Mouse (Mus musculus) MEL (cell line): ENCODE measurements at regions not wholly inside any gene's neighbourhood (a gene's known extent, or its start where the extent isn't known, plus 50 kb on each side); places are given as distances from the start of the nearest gene placed in this dataset.

ENCODE experiments used
- DNase-seq: peaks from one replicate; pipeline ENCODE4 v3.0.0; 2011; ENCODE audit warnings: low read depth, low spot score
- H3K27ac ChIP-seq: 2 replicates; pipeline ENCODE4 v1.5.1; 2012; ENCODE audit warnings: low read depth, mild to moderate bottlenecking, control low read depth, low read length, moderate library complexity; ENCODE audit not compliant: control insufficient read depth
- H3K27me3 ChIP-seq, 2 experiments: fragments of 150-350 bp in 1 of 2; sonication (generic) in 1 of 2; 2 replicates each; pipeline ENCODE4 v1.6.1; 2012; ENCODE audit warnings: low read length in 2 of 2, mild to moderate bottlenecking in 2 of 2, improper control_type of control experiment in 1 of 2, moderate library complexity in 1 of 2; ENCODE audit not compliant: insufficient read depth in 2 of 2, control insufficient read depth in 1 of 2
- H3K36me3 ChIP-seq, 2 experiments: 2 replicates each; pipeline ENCODE4 v1.6.1; 2012 to 2014; ENCODE audit warnings: low read length in 2 of 2, improper control_type of control experiment in 1 of 2, inconsistent platforms in 1 of 2, mild to moderate bottlenecking in 1 of 2; ENCODE audit not compliant: insufficient read depth in 2 of 2, control insufficient read depth in 1 of 2
- H3K4me1 ChIP-seq, 2 experiments: fragments of 150-350 bp in 1 of 2; sonication (generic) in 1 of 2; 2 replicates each; pipeline ENCODE4 v1.6.1; 2012; ENCODE audit warnings: low read length in 2 of 2, improper control_type of control experiment in 1 of 2, mild to moderate bottlenecking in 1 of 2; ENCODE audit not compliant: insufficient read depth in 2 of 2, control insufficient read depth in 1 of 2
- H3K4me3 ChIP-seq, 2 experiments: fragments of 150-350 bp in 1 of 2; sonication (generic) in 1 of 2; 2 replicates each; pipeline ENCODE4 v1.5.1; 2012; ENCODE audit warnings: low read depth in 2 of 2, low read length in 2 of 2, mild to moderate bottlenecking in 2 of 2, moderate library complexity in 2 of 2, control low read depth in 1 of 2, improper control_type of control experiment in 1 of 2; ENCODE audit not compliant: control insufficient read depth in 1 of 2, insufficient read depth in 1 of 2
- H3K79me2 ChIP-seq: 2 replicates; pipeline ENCODE4 v1.6.1; 2012; ENCODE audit warnings: mild to moderate bottlenecking, low read length, moderate library complexity; ENCODE audit not compliant: control insufficient read depth, poor library complexity, insufficient read depth
- H3K9ac ChIP-seq: 2 replicates; pipeline ENCODE4 v1.6.1; 2012; ENCODE audit warnings: low read depth, mild to moderate bottlenecking, control low read depth, low read length, moderate library complexity; ENCODE audit not compliant: control insufficient read depth, poor library complexity, severe bottlenecking
- H3K9me3 ChIP-seq: fragments of 150-350 bp; sonication (generic); replicated peaks from 2 replicates; pipeline ENCODE4 v1.6.1; 2012; ENCODE audit warnings: mild to moderate bottlenecking, low read length, improper control_type of control experiment, moderate library complexity; ENCODE audit not compliant: insufficient read depth
- BHLHE40 ChIP-seq: IDR thresholded peaks from 2 replicates; pipeline ENCODE4 v1.6.1; 2012; ENCODE audit warnings: low read depth, mild to moderate bottlenecking, inconsistent platforms, low read length, improper control_type of control experiment, borderline replicate concordance
- ELF1 ChIP-seq: IDR thresholded peaks from 2 replicates; pipeline ENCODE4 v1.6.1; 2014; ENCODE audit warnings: low read depth, mild to moderate bottlenecking, inconsistent platforms, low read length, improper control_type of control experiment, moderate library complexity
- EP300 ChIP-seq, 2 experiments: IDR thresholded peaks; 2 replicates each; pipeline ENCODE4 v1.6.1; 2011; ENCODE audit warnings: improper control_type of control experiment in 2 of 2, low read length in 2 of 2, low read depth in 1 of 2, mild to moderate bottlenecking in 1 of 2
- ETS1 ChIP-seq: IDR thresholded peaks from 2 replicates; pipeline ENCODE4 v1.6.1; 2012; ENCODE audit warnings: low read depth, mild to moderate bottlenecking, inconsistent platforms, low read length, improper control_type of control experiment, moderate library complexity
- GABPA ChIP-seq: IDR thresholded peaks from 2 replicates; pipeline ENCODE4 v1.6.1; 2012; ENCODE audit warnings: low read depth, mild to moderate bottlenecking, inconsistent platforms, low read length, improper control_type of control experiment, moderate library complexity
- GATA1 ChIP-seq: IDR thresholded peaks from 2 replicates; pipeline ENCODE4 v1.6.1; 2011; ENCODE audit warnings: low read depth, low read length, improper control_type of control experiment
- HCFC1 ChIP-seq: IDR thresholded peaks from 2 replicates; pipeline ENCODE4 v1.6.1; 2012; ENCODE audit warnings: low read depth, mild to moderate bottlenecking, inconsistent platforms, low read length, improper control_type of control experiment, moderate library complexity
- MAFK ChIP-seq: IDR thresholded peaks from 2 replicates; pipeline ENCODE4 v1.6.1; 2011; ENCODE audit warnings: low read depth, mild to moderate bottlenecking, low read length, improper control_type of control experiment, borderline replicate concordance
- MEF2A ChIP-seq: IDR thresholded peaks from 2 replicates; pipeline ENCODE4 v1.6.1; 2014; ENCODE audit warnings: low read depth, mild to moderate bottlenecking, inconsistent platforms, low read length, improper control_type of control experiment; ENCODE audit not compliant: poor library complexity, insufficient replicate concordance, severe bottlenecking; ENCODE audit errors: extremely low read depth
- MYB ChIP-seq: IDR thresholded peaks from 2 replicates; pipeline ENCODE4 v1.6.1; 2011; ENCODE audit warnings: mild to moderate bottlenecking, low read depth, low read length, improper control_type of control experiment
- MYC ChIP-seq: IDR thresholded peaks from 2 replicates; pipeline ENCODE4 v1.6.1; 2011; ENCODE audit warnings: low read depth, mild to moderate bottlenecking, low read length, improper control_type of control experiment, moderate library complexity
- NELFE ChIP-seq: IDR thresholded peaks from 2 replicates; pipeline ENCODE4 v1.6.1; 2011; ENCODE audit warnings: low read depth, low read length, improper control_type of control experiment
- RCOR1 ChIP-seq: IDR thresholded peaks from 2 replicates; pipeline ENCODE4 v1.6.1; 2012; ENCODE audit warnings: low read depth, mild to moderate bottlenecking, inconsistent platforms, low read length, improper control_type of control experiment
- SMC3 ChIP-seq: IDR thresholded peaks from 2 replicates; pipeline ENCODE4 v1.6.1; 2011; ENCODE audit warnings: low read depth, low read length, improper control_type of control experiment
- TAL1 ChIP-seq: IDR thresholded peaks from 2 replicates; pipeline ENCODE4 v1.6.1; 2012; ENCODE audit warnings: mild to moderate bottlenecking, inconsistent platforms, low read length, moderate library complexity, mixed read lengths
- TCF12 ChIP-seq: IDR thresholded peaks from 2 replicates; pipeline ENCODE4 v1.6.1; 2014; ENCODE audit warnings: low read depth, mild to moderate bottlenecking, inconsistent platforms, low read length, improper control_type of control experiment, moderate library complexity
- UBTF ChIP-seq: IDR thresholded peaks from 2 replicates; pipeline ENCODE4 v1.6.1; 2012; ENCODE audit warnings: low read depth, mild to moderate bottlenecking, inconsistent platforms, low read length, improper control_type of control experiment, moderate library complexity, borderline replicate concordance; ENCODE audit not compliant: insufficient read depth
- USF1 ChIP-seq: IDR thresholded peaks from 2 replicates; pipeline ENCODE4 v1.6.1; 2014; ENCODE audit warnings: low read depth, mild to moderate bottlenecking, inconsistent platforms, low read length, improper control_type of control experiment, moderate library complexity
- ZC3H11A ChIP-seq: IDR thresholded peaks from 2 replicates; pipeline ENCODE4 v1.6.1; 2012; ENCODE audit warnings: low read depth, mild to moderate bottlenecking, inconsistent platforms, low read length, improper control_type of control experiment
- ZKSCAN1 ChIP-seq: IDR thresholded peaks from 2 replicates; pipeline ENCODE4 v1.6.1; 2012; ENCODE audit warnings: low read depth, mild to moderate bottlenecking, inconsistent platforms, low read length, improper control_type of control experiment, moderate library complexity
- ZMIZ1 ChIP-seq: IDR thresholded peaks from 2 replicates; pipeline ENCODE4 v1.6.1; 2012; ENCODE audit warnings: low read depth, mild to moderate bottlenecking, inconsistent platforms, low read length, improper control_type of control experiment, moderate library complexity
- ZNF384 ChIP-seq: IDR thresholded peaks from 2 replicates; pipeline ENCODE4 v1.6.1; 2012; ENCODE audit warnings: low read depth, mild to moderate bottlenecking, inconsistent platforms, low read length, improper control_type of control experiment

GRCm38 (mm10) chr4:26793181-26793824 is 446.6 kb upstream of the Manea start:
- H3K36me3 ChIP-seq, result no peaks in the 10 kb centered on the region
- no peak overlapping the region for H3K9ac ChIP-seq
- no peak for DNase-seq
- H3K9me3 ChIP-seq, result no peaks in the 10 kb centered on the region
- TF ChIP-seq HCFC1 (no peak), TAL1 (no peak), MYB (no peak), UBTF (no peak), ELF1 (no peak), GABPA (no peak), RCOR1 (no peak), MAFK (no peak), ZC3H11A (no peak), SMC3 (no peak), BHLHE40 (no peak), ZNF384 (no peak), ZKSCAN1 (no peak), MEF2A (no peak)
- no peak overlapping the region for H3K4me3 ChIP-seq
- no peaks in the 10 kb centered on the region for H3K79me2 ChIP-seq
- H3K4me1 ChIP-seq, result no peaks in the 10 kb centered on the region
- no peak overlapping the region for H3K27ac ChIP-seq
- no peaks in the 10 kb centered on the region for H3K27me3 ChIP-seq

DNA sequence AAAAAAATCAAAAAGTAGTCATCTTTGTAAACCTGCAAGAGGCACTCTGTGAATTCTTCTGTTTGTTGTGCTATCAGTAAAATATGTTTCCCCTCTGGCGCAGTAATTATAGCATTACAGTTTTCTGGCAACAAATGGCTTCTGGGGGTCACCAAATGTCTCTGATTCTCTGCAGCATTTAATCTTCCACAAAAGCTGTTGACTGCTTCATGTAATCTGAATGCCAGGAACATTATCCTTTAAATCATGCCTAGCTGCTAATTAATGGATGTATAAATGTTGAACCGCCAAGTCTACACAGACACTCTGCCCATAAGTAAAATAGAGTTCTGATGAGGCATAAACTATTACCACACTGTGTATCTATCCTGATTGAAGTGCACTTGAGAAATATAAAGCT is 421.2 kb upstream of the Manea start:
- DNase-seq, result no peak
- Histone ChIP-seq H3K27ac (no peak overlapping the region), H3K9me3 (no peaks in the 10 kb centered on the region), H3K4me3 (no peak overlapping the region)
- TF ChIP-seq GATA1, result no peak
- TF ChIP-seq ELF1, result no peak
- no peak for TF ChIP-seq NELFE
- TF ChIP-seq TCF12, result no peak
- TF ChIP-seq USF1, result no peak
- no peak for TF ChIP-seq RCOR1
- no peak for TF ChIP-seq SMC3
- TF ChIP-seq UBTF, result no peak
- no peak for TF ChIP-seq ZMIZ1
- no peak for TF ChIP-seq MYC
- no peak for TF ChIP-seq HCFC1
- TF ChIP-seq MEF2A, result no peak
- TF ChIP-seq ZNF384, result no peak
- TF ChIP-seq ZKSCAN1, result no peak
- TF ChIP-seq ETS1, result no peak
- no peak for TF ChIP-seq EP300 (IDR thresholded peaks at IDR 0.05; ENCODE audit: low read depth in 1 of 2, low read length in 2 of 2)
- TF ChIP-seq, all 39 proteins: peak for 0
- Histone ChIP-seq H3K79me2 (no peaks in the 10 kb centered on the region), H3K27me3 (no peaks in the 10 kb centered on the region), H3K9ac (no peak overlapping the region), H3K4me1 (no peaks in the 10 kb centered on the region), H3K36me3 (no peaks in the 10 kb centered on the region)
